Comparison of ENCODE assay signal across 13 mouse cellular contexts in genomic region chr9:22822770-22823169, GRCm38 (mm10).
DNase-seq lines count a peak whose midpoint lies in the region; ATAC-seq and TF ChIP-seq lines count a peak whose summit lies in the region.
"Had no signal": no experiment of that assay in that cellular context is flagged by ENCODE, and none has a peak within 500 bp of the region (broad histone marks: within the 10 kb centered on the region; RNA-seq: fewer than 3 reads in every experiment).

No protein-coding gene starts in this region.

- no peak overlapping the region for H3K27ac ChIP-seq in heart, embryonic 10.5 days
- H3K27ac ChIP-seq in gastrocnemius, adult 2 months = peak overlapping the region; percentile 61
- H3K27ac ChIP-seq: embryonic facial prominence, embryonic 13.5 days; forebrain, embryonic 13.5 days; limb, embryonic 12.5 days had no signal

- DNase-seq in heart, adult 18-20 months = peak; percentile 55 to 62
- no peak for DNase-seq in heart, embryonic 10.5 days (ENCODE audit: low spot score)
- DNase-seq in A20 (ENCODE audit: low read depth, low spot score) = peak; percentile 44
- DNase-seq in gastrocnemius, adult 2 months = peak; percentile 79
- DNase-seq in heart, postnatal 14 days = peak; percentile 58 to 67
- DNase-seq in lung, adult 18-20 months = no peak
- no peak for DNase-seq in layer of hippocampus, postnatal 14 days (ENCODE audit: low spot score in 2 of 2)
- DNase-seq: liver, postnatal 0 days; thymus, postnatal 4 days had no signal

- no peaks in the 10 kb centered on the region for H3K27me3 ChIP-seq in heart, embryonic 10.5 days (ENCODE audit: insufficient read depth, poor library complexity, severe bottlenecking)
- H3K27me3 ChIP-seq: embryonic facial prominence, embryonic 13.5 days had no signal

- 45% methylated on average over 5 of the region's 5 CpGs for WGBS in heart, embryonic 10.5 days

- no peak for ATAC-seq in inflammation-experienced regulatory T-cells, adult 6 months
- ATAC-seq: forebrain, embryonic 13.5 days; liver, postnatal 0 days had no signal

- intact Hi-C loops in gastrocnemius, adult 2 months (cut with DNase I) = loop anchor here (10.0 kb wide), 1 partner anchor 108 kb away; no protein-coding TSS in a partner anchor
- intact Hi-C loops in heart, postnatal 14 days (cut with DNase I) = no loop called here

- H3K4me3 ChIP-seq in heart, embryonic 10.5 days = no peak overlapping the region
- H3K4me3 ChIP-seq in gastrocnemius, adult 2 months = no peak overlapping the region
- H3K4me3 ChIP-seq: embryonic facial prominence, embryonic 13.5 days; forebrain, embryonic 13.5 days; limb, embryonic 12.5 days had no signal

- H3K4me1 ChIP-seq in heart, embryonic 10.5 days = peaks cover 11% of the 10 kb centered on the region; the same call in 1 of the 2 replicates
- H3K4me1 ChIP-seq: embryonic facial prominence, embryonic 13.5 days had no signal

- H3K9me3 ChIP-seq in heart, embryonic 10.5 days = no peaks in the 10 kb centered on the region
- H3K9me3 ChIP-seq: embryonic facial prominence, embryonic 13.5 days; forebrain, embryonic 13.5 days; limb, embryonic 12.5 days had no signal

- no peak for TF ChIP-seq CTCF in gastrocnemius, adult 2 months (IDR thresholded peaks at IDR 0.05)

- H3K36me3 ChIP-seq in heart, embryonic 10.5 days = no peaks in the 10 kb centered on the region
- H3K36me3 ChIP-seq: embryonic facial prominence, embryonic 13.5 days; limb, embryonic 12.5 days had no signal

Comparison
In these comparisons a context has a peak if more than half of its experiments do, and no peak if none do; other contexts are left out.
1. DNase-seq: peak in heart, adult 18-20 months (2 of 2), A20 (single experiment), gastrocnemius, adult 2 months (single experiment) and heart, postnatal 14 days (2 of 2); none in heart, embryonic 10.5 days (single experiment), lung, adult 18-20 months (0 of 2) and layer of hippocampus, postnatal 14 days (0 of 2).